Mouse (Mus musculus) MEL (cell line): ENCODE data around the gene Rer1.

Experiments used
- BHLHE40 ChIP-seq: IDR thresholded peaks from 2 replicates; pipeline ENCODE4 v1.6.1; 2012; ENCODE audit warnings: low read depth, mild to moderate bottlenecking, inconsistent platforms, low read length, improper control_type of control experiment, borderline replicate concordance
- CHD1 ChIP-seq: IDR thresholded peaks from 2 replicates; pipeline ENCODE4 v1.6.1; 2012; ENCODE audit warnings: low read depth, mild to moderate bottlenecking, inconsistent platforms, low read length, improper control_type of control experiment
- CTCF ChIP-seq, 3 experiments: IDR thresholded peaks in 2 of 3; conservative IDR thresholded peaks in 1 of 3; 2 replicates each; pipeline ENCODE4 v1.5.1; 2011 to 2012; ENCODE audit warnings: low read length in 3 of 3, low read depth in 2 of 3, mild to moderate bottlenecking in 2 of 3, improper control_type of control experiment in 1 of 3, inconsistent platforms in 1 of 3, mixed read lengths in 1 of 3, moderate library complexity in 1 of 3; ENCODE audit not compliant: control insufficient read depth in 1 of 3, insufficient read depth in 1 of 3, poor library complexity in 1 of 3, severe bottlenecking in 1 of 3
- EP300 ChIP-seq, 2 experiments: IDR thresholded peaks; 2 replicates each; pipeline ENCODE4 v1.6.1; 2011; ENCODE audit warnings: improper control_type of control experiment in 2 of 2, low read length in 2 of 2, low read depth in 1 of 2, mild to moderate bottlenecking in 1 of 2
- GATA1 ChIP-seq: IDR thresholded peaks from 2 replicates; pipeline ENCODE4 v1.6.1; 2011; ENCODE audit warnings: low read depth, low read length, improper control_type of control experiment
- HCFC1 ChIP-seq: IDR thresholded peaks from 2 replicates; pipeline ENCODE4 v1.6.1; 2012; ENCODE audit warnings: low read depth, mild to moderate bottlenecking, inconsistent platforms, low read length, improper control_type of control experiment, moderate library complexity
- MYC ChIP-seq: IDR thresholded peaks from 2 replicates; pipeline ENCODE4 v1.6.1; 2011; ENCODE audit warnings: low read depth, mild to moderate bottlenecking, low read length, improper control_type of control experiment, moderate library complexity
- POLR2A ChIP-seq, 2 experiments: IDR thresholded peaks; 2 replicates each; pipeline ENCODE4 v1.6.1; 2011 to 2012; ENCODE audit warnings: low read length in 2 of 2, mild to moderate bottlenecking in 2 of 2, control low read depth in 1 of 2, improper control_type of control experiment in 1 of 2, low read depth in 1 of 2, moderate library complexity in 1 of 2; ENCODE audit not compliant: control insufficient read depth in 1 of 2, insufficient read depth in 1 of 2, poor library complexity in 1 of 2
- POLR2AphosphoS5 ChIP-seq: IDR thresholded peaks from 2 replicates; pipeline ENCODE4 v1.6.1; 2012; ENCODE audit warnings: low read depth, borderline replicate concordance, mild to moderate bottlenecking, inconsistent platforms, low read length, moderate library complexity, mixed read lengths
- RCOR1 ChIP-seq: IDR thresholded peaks from 2 replicates; pipeline ENCODE4 v1.6.1; 2012; ENCODE audit warnings: low read depth, mild to moderate bottlenecking, inconsistent platforms, low read length, improper control_type of control experiment
- SIN3A ChIP-seq: IDR thresholded peaks from 2 replicates; pipeline ENCODE4 v1.6.1; 2012; ENCODE audit warnings: low read length, improper control_type of control experiment, inconsistent platforms
- ZNF384 ChIP-seq: IDR thresholded peaks from 2 replicates; pipeline ENCODE4 v1.6.1; 2012; ENCODE audit warnings: low read depth, mild to moderate bottlenecking, inconsistent platforms, low read length, improper control_type of control experiment

DNA sequence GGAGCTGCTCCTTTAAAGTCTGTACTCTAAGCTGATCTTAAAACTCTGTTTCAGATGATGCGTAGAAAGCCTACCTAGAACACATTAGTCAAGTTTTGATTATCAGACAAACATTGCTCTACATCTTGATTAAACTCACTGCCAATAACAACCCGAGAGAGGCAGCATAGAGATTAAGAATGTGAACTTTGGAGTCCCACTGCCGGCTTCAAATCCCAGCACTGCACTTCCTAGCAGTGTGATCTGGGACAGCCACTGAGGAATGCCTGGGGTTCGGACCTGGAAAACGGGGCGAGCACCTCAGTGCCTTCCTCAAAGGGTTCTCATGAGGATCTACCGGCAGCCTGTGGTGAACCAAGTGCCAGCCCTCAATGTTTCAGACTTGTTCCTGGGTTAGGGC, 1.8 kb downstream of the Rer1 start:
- TF ChIP-seq RCOR1 (no peak), POLR2A (IDR thresholded peaks at IDR 0.05; ENCODE audit: control insufficient read depth in 1 of 2, insufficient read depth in 1 of 2, low read depth in 1 of 2, low read length in 2 of 2, poor library complexity in 1 of 2) (no peak), BHLHE40 (no peak), CTCF (IDR thresholded peaks at IDR 0.05 in 2 of 3, conservative IDR thresholded peaks at IDR 0.05 in 1 of 3; ENCODE audit: control insufficient read depth in 1 of 3, insufficient read depth in 1 of 3, low read depth in 2 of 3, low read length in 3 of 3, poor library complexity in 1 of 3, severe bottlenecking in 1 of 3) (no peak), SIN3A (no peak), MYC (no peak), GATA1 (no peak), EP300 (IDR thresholded peaks at IDR 0.05; ENCODE audit: low read depth in 1 of 2, low read length in 2 of 2) (no peak), POLR2AphosphoS5 (no peak), CHD1 (no peak), HCFC1 (no peak), ZNF384 (no peak)
